Mouse (Mus musculus): ENCODE data around the gene Ogdhl. TPM values are rescaled to one million over a fixed set of nuclear protein-coding genes. Genes with fewer than 3 reads are reported as not detected.
"Not testable (repeated sequence)": the region's sequence is repeated elsewhere in the genome, so short reads cannot be mapped to it uniquely, and the experiment has no call there.

The Ogdhl gene
- total RNA-seq (2021): 10 to 100 TPM; 79.9 to 84.8 TPM

- peak; percentile 72 to 75 for DNase-seq
Measured at GRCm38 (mm10) chr14:32321732-32322685, at the start of gene Ogdhl. Ogdhl (plus strand) TSS chr14:32322019.

- peak; percentile 22 to 38 for DNase-seq
Measured at GRCm38 (mm10) chr14:32301622-32302021, 20.2 kb upstream of the Ogdhl start.

GRCm38 (mm10) chr14:32302423-32302822, 19.4 kb upstream of the Ogdhl start:
- no peak for DNase-seq

- no peak for DNase-seq
Measured at GRCm38 (mm10) chr14:32304921-32305320, 16.9 kb upstream of the Ogdhl start.

DNA sequence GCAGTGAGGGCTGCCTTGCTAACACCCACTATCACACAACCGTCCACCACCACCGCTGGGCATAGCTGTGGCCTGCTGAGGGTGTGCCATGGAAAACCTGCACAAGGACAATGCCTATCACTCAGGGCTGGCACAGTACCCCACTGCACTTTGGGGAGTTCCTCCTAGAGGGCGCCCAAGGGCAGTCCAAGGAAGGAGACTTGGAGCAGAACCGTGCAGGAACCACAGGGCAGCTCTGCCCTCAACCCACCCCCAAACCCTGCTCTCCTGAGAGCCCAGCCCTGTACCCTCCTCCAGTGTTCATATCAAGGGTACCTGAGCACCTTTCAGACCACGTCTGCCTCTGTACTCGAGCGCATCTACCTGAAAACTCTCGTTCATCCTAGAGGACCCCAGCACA, 11.9 kb upstream of the Ogdhl start:
- peak; percentile 72 to 80 for DNase-seq

DNA sequence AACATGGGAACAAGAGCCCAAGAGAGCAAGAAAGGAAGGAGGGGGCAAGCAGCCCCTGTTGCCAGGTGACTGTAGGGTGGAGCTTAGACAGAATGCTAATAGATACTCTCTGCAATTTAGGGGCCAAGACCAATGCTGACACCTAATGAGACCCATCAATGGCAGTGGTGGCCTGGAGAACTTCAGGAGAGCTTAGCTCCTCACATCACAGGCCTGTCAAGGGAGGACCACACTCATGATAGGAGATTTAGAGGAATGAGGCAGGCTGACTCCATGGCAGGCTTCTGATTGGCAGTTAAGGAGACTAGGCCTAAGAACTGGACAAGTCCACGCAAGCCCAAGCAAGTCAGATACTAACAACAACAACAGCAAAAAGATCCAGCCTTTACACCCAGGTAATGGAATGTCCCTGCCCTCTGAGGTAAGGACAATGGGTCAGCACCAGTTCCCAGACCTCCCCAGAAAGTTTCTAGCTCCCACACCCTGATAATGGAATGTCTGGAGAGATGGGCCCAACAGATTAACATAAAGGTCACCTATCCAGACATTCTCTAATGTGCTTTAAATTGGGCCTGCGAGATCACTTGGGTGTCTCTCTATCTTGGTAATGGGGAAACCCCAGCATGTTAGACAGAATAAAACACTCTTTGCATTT, 10.3 kb upstream of the Ogdhl start:
- no peak for DNase-seq

DNA sequence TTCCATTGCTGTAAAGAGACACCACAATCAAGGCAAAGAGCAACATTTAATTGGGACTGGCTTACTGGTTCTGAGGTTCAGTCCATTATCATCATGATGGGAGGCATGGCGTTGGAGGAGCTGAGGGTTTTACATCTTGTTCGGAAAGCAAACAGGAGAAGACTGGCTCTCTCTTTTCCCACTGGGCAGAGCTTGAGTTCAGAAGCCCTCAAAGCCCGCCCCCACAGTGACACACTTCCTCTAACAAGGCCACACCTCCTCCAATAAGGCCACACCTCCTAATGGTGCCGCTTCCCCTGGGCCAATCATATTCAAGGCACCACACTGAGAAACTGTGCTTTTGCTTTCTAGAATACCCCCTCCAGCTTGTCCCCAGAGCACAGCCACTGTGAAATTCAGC, 4.0 kb upstream of the Ogdhl start:
- no peak for DNase-seq

DNA sequence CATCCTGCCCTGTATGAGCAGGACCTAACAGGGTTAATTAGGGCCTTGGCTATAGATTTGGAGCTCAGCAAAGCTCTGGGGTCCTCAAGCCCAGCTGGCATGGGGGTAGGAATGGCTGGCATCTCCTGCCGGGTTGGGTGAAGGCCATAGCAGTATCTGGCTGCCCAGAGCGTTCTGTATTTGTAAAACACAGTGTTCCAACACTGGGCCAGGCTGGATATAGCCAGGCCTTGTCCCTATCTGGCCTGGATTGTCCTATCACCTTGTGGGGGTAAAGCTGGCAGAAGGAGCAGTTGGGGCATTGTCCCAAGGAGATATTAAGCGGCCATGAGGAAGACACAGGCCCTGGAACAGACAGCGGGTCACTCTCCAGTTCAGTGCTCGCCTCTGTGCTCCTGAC, 1.4 kb downstream of the Ogdhl start:
- peak in 1 of 2 experiments; percentile 29 for DNase-seq

- peak in 1 of 2 experiments; percentile 15 for DNase-seq
Measured at GRCm38 (mm10) chr14:32327366-32327765, 5.5 kb downstream of the Ogdhl start.

DNA sequence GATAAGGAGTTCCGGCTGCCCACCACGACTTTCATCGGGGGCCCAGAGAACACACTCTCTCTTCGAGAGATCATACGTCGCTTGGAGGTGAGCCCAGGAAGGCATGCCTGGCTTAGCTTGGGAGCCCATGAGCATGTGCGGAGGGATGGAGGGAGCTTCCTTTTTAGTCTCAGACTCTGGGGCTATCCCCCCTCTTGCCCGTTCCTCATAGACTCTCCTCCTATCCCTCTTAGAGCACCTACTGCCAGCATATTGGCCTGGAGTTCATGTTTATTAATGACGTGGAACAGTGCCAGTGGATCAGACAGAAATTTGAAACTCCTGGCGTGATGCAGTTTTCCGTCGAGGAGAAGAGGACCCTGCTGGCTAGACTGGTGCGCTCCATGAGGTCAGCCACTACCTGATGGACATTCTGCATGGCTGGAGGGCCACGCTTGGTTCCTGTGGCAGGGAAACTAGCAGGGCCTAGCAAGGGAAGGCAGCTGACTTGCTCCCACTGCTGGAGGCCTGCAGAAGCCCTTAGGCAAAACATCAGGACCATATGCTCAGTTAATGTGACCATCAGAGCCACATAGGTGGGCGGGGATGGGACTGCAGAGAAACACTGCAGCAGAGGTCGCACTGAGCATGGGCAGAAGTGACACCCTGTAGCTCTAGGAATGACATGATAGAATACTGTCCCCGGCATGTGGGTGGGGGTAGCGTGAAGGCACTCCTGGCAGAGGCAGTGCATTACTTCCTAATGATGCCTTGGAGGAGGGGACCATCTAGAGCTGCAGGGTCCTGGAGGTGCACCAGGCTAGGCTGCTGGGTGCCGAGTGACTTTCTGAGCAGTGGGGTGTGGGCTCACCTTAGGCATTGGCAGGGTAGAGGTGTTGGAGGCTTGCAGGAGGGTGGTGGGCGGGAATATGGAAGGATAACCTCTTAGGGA, 11.0 kb downstream of the Ogdhl start:
- no peak for DNase-seq

GRCm38 (mm10) chr14:32336021-32336420, 14.2 kb downstream of the Ogdhl start:
- no peak for DNase-seq

DNA sequence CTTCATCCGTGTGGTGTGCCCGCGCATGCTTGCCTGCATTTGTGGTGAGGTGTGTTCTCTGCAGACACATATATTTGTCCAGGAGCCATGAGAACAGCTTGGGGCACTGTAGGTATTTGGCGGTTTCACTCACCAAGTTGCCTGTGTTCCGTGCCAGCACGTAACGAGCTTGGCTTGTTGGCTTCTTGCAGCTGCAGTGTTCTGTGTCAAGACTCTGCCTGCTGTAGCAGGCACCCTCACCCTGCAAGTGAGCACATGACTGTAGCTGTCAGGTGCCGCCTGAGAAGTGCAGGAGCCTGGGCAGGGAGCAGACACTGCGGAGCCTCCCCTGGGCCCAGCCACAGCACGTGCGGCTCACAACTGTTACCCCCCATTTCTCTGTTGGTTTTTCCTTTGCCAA, 14.7 kb downstream of the Ogdhl start:
- no peak for DNase-seq

DNA sequence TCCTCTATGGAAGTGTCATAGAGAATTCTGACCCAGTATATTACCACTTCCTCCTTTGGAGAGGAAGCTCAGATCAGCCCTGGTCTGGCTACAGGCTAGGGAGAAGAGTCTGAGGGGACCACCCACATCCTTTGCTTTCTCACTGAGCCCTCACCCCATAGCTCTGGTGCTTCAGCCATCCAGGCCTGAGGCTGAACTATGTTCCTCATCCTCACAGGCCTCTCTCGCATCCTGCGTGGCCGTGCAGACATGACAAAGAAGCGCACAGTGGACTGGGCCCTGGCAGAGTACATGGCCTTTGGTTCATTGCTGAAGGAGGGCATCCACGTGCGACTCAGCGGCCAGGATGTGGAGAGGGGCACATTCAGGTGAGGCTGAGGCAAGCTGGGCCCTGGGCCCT, 20.0 kb downstream of the Ogdhl start:
- no peak for DNase-seq

DNA sequence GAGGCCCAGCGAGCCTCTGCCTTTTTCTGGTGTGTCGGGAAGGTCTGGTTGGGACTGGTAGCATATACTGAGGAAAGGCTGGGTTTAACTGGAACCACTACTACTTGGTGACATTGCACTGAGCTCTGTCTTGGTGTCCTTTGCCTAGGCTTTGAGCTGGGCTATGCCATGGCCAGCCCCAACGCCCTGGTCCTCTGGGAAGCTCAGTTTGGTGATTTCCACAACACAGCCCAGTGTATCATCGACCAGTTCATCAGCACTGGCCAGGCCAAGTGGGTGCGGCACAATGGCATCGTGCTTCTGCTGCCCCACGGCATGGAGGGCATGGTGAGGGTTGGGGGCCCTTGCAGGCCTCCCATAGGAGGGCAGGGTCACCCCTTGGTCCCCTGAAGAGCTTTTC, 22.4 kb downstream of the Ogdhl start:
- no peak for DNase-seq

DNA sequence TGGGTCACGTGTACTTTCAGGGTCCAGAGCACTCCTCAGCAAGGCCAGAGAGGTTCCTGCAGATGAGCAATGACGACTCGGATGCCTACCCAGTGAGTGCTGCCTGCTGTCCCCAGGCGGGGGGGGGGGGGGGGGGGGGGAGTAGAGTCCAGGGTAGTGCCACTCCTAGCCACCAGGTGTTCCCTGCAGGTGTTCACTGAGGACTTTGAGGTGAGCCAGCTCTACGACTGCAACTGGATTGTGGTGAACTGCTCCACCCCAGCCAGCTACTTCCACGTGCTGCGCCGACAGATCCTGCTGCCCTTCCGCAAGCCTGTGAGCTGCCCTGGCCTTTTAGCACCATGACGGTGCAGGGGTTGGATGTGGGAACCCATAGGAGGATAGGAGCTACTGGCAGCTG, 22.9 kb downstream of the Ogdhl start:
- no peak for DNase-seq

DNA sequence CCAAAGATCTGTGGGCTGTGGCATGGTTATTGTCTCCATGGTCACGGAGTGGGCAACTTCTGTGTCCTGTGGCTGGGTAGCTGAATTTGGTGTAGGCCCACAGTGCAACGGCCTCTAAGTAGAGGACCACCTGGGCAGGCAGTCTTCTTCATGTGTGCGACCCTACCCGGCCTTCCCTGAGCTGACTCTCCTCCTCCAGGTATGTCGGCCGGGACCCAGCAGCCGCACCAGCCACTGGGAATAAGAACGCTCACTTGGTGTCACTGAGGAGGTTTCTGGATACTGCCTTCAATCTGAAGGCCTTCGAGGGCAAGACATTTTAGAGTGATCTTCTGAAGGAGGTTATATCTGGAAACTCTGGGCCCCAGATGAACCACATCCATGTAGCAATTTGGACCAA, 25.5 kb downstream of the Ogdhl start:
- DNase-seq: no peak

DNA sequence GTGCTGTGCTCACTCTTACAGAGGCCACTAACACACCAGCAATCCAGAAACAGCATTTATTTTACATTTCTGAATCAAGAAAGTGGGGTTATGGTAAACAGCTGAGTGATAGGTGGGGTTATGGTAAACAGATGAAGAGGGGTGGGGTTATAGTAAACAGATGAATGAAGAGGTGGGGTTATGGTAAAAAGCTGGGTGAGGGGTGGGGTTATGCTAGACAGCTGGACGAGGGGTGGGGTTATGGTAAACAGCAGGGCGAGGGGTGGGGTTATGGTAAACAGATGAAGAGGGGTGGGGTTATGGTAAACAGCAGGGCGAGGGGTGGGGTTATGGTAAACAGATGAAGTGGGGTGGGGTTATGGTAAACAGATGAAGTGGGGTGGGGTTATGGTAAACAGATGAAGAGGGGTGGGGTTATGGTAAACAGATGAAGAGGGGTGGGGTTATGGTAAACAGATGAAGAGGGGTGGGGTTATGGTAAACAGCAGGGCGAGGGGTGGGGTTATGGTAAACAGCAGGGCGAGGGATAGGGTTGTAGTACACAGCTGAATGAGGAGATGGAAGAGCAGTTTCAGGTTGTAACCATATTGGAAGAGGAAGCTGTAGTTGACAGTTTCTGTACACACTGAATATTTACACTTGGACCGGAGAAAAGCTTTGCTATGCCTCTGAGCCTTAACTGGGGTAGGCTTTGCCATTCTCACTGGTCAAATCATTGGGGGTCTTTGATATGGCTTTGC, 29.5 kb downstream of the Ogdhl start:
- DNase-seq: not testable (repeated sequence)

GRCm38 (mm10) chr14:32364359-32364758, 42.5 kb downstream of the Ogdhl start:
- DNase-seq: no peak

- no peak for DNase-seq
Measured at GRCm38 (mm10) chr14:32369756-32370155, 47.9 kb downstream of the Ogdhl start.

GRCm38 (mm10) chr14:32372510-32372909, 50.7 kb downstream of the Ogdhl start:
- no peak for DNase-seq

DNA sequence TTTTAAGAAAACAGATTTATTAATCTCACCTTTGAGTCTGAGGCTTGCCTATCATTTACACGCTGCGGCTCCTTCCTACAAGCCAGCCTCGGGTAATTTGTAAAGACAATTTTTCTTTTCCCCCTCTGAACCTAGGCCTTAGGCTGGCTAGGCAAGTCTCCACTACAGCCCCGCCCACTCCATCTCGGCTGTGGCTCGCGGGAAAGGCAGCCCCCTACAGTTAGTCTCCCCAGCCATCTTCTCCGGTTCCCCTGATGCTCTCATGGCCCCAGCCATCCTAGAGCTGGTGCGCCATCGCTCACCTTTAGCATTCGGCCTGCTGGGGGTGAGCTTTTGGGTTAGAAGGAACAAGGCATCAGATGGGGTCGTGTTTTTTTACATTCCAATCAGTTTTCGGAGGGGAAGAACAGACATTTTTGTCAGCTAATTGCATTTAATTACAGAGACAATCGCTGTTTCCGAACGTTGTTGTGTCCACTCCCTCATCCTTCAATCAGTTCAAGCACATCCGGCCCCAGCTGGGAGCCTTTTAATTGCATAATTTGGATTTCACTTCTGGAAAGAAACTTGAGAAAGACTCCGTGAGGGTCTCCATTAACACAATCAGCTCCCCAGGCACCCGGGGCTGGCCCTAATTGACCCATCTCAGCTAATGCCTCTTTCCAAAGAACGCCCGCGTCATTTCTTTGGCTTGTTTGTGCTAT, 57.7 kb downstream of the Ogdhl start:
- DNase-seq: no peak
